Mouse (Mus musculus) ES-E14 (cell line): ENCODE results near the gene 1700001L19Rik.

Source experiments
- CHD2 ChIP-seq: IDR thresholded peaks from 2 replicates; pipeline ENCODE4 v1.6.1; 2014; ENCODE audit warnings: mild to moderate bottlenecking, low read depth, low read length, inconsistent platforms
- HCFC1 ChIP-seq: IDR thresholded peaks from 2 replicates; pipeline ENCODE4 v1.6.1; 2012; ENCODE audit warnings: low read length, inconsistent platforms, borderline replicate concordance; ENCODE audit not compliant: insufficient read depth
- MAFK ChIP-seq: IDR thresholded peaks from 2 replicates; pipeline ENCODE4 v1.6.1; 2014; ENCODE audit warnings: mild to moderate bottlenecking, low read depth, low read length, inconsistent platforms; ENCODE audit not compliant: insufficient read depth
- ZNF384 ChIP-seq: IDR thresholded peaks from 2 replicates; pipeline ENCODE4 v1.6.1; 2012; ENCODE audit warnings: low read depth, low read length, inconsistent platforms

DNA sequence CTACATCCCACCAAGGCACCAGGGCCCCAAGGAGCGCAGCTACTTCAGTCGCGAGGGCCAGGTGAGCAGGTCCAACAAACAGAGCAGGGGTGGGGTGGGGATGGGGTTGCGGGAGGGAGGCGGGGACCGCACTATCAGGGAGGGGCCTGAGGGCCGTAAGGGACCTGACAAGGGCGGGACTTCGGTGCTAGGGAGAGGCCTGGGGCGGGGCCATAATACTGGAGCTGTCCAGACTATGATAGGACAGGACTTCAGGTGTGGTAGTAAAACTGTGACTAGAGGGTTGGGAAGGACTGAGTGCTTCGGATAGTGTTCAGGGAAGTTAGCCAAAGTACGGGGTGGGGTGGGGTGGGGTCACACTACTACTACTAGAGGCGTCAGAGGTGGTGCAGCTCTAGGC lies 446 bp downstream of the 1700001L19Rik start:
- TF ChIP-seq CHD2: no peak
- no peak for TF ChIP-seq MAFK
- TF ChIP-seq ZNF384: no peak
- TF ChIP-seq HCFC1: no peak
